Mouse (Mus musculus) heart, embryonic 15.5 days (tissue): Measurements from ENCODE around the gene Gm43517. TPM values are rescaled to one million over a fixed set of nuclear protein-coding genes. Genes with fewer than 3 reads are reported as not detected.

Source experiments
- ATAC-seq: fragments of 200-750 bp; cut with Nextera tagmentation; replicated peaks from 2 replicates; pipeline ENCODE4 v1.8.0; 2017; ENCODE audit warnings: low read depth, moderate TSS enrichment; ENCODE audit not compliant: insufficient number of reproducible peaks, insufficient read depth, low FRiP score
- H3K27ac ChIP-seq: fragments of 300-500 bp; sonication (generic); 2 replicates; pipeline ENCODE4 v1.5.1; 2015; ENCODE audit warnings: mild to moderate bottlenecking, inconsistent platforms
- H3K27me3 ChIP-seq: fragments of 300-500 bp; sonication (generic); 2 replicates; pipeline ENCODE4 v1.6.1; 2015; ENCODE audit warnings: inconsistent platforms
- H3K36me3 ChIP-seq: fragments of 300-500 bp; sonication (generic); 2 replicates; pipeline ENCODE4 v1.6.1; 2015; ENCODE audit warnings: mild to moderate bottlenecking, inconsistent platforms
- H3K4me1 ChIP-seq: fragments of 300-500 bp; sonication (generic); replicated peaks from 2 replicates; pipeline ENCODE4 v1.6.1; 2015; ENCODE audit warnings: inconsistent platforms
- H3K4me2 ChIP-seq: fragments of 300-500 bp; sonication (generic); 2 replicates; pipeline ENCODE4 v1.6.1; 2015; ENCODE audit warnings: inconsistent platforms, mild to moderate bottlenecking, moderate library complexity
- H3K4me3 ChIP-seq: fragments of 300-500 bp; sonication (generic); 2 replicates; pipeline ENCODE4 v1.5.1; 2015; ENCODE audit warnings: mild to moderate bottlenecking, inconsistent platforms
- H3K9ac ChIP-seq: fragments of 300-500 bp; sonication (generic); 2 replicates; pipeline ENCODE4 v1.6.1; 2015; ENCODE audit warnings: mild to moderate bottlenecking, inconsistent platforms
- H3K9me3 ChIP-seq: fragments of 300-500 bp; sonication (generic); replicated peaks from 2 replicates; pipeline ENCODE4 v1.6.1; 2016; ENCODE audit warnings: inconsistent platforms
- WGBS: fragments of 180-500 bp; shearing (Covaris S2); methylation state at CpG from one replicate; pipeline ENCODE4 v1.1.7; 2015; ENCODE audit warnings: mixed read lengths; 5-methylcytosine and 5-hydroxymethylcytosine counted together
- polyA plus RNA-seq: library from polyadenylated mRNA; unstranded; fragments of >200 nt; fragmentation: Nextera tagmentation; extraction: Ambion mirVana; gene quantifications from 2 replicates; pipeline ENCODE4 v1.2.1, GENCODE M21; 2015

Gm43517 gene
- polyA plus RNA-seq, 1 experiment from 2014 or later: not detected

DNA sequence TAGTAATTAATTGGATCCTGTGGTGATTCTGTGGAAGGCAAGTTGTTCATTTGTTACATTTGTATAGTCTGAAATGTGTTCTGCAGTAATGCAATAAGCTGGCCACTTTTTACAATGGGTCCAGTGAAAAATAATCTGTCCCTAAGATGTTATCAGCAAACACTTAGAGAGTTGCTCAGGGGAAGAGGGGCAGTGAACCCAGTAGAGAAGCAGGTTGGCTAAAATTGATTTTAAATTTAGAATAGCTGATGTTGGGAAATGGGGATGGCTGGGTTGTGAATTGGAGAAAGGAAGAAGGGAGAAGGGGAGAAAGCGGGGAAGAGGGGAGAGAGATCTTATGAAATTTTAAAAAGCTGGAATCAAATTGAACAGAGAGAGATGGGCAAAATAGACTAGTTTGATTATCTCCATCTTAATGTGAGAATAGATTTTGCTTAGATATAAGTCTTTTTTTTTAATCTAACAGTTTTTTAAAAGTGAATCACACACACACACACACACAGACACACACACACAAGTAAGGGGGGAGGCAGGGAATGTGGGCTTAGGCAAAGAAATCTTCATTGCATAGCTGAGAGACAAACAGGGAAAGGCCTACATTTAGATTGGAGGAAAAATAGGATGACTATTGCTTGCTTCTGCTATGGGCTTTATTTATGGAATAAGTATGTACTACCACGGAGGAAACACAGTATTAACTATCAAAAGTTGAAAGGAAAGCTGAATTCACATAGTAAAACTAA lies 3.1 kb downstream of the Gm43517 start:
- peaks cover 19% of the 10 kb centered on the region for H3K4me1 ChIP-seq
- no peak overlapping the region for H3K4me3 ChIP-seq
- H3K9me3 ChIP-seq: peaks cover 6% of the 10 kb centered on the region; the same call in 1 of the 2 replicates
- peaks cover 84% of the 10 kb centered on the region for H3K27me3 ChIP-seq
- no peak overlapping the region for H3K27ac ChIP-seq
- 8% methylated on average over 2 of the region's 2 CpGs for WGBS
- no peaks in the 10 kb centered on the region for H3K36me3 ChIP-seq
- no peak overlapping the region for H3K4me2 ChIP-seq
- ATAC-seq: no peak
- H3K9ac ChIP-seq: no peak overlapping the region

- Histone ChIP-seq H3K4me1 (peaks cover 6% of the 10 kb centered on the region), H3K27me3 (peaks cover 82% of the 10 kb centered on the region), H3K4me2 (no peak overlapping the region), H3K9ac (no peak overlapping the region), H3K9me3 (peaks cover 6% of the 10 kb centered on the region; the same call in 1 of the 2 replicates), H3K27ac (no peak overlapping the region), H3K4me3 (no peak overlapping the region), H3K36me3 (no peaks in the 10 kb centered on the region)
- 4% methylated on average over 5 of the region's 5 CpGs for WGBS
- ATAC-seq: no peak
Observed at GRCm38 (mm10) chr12:49389666-49390065, 4.7 kb downstream of the Gm43517 start.

- Histone ChIP-seq H3K9me3 (peaks cover 2% of the 10 kb centered on the region; the same call in 1 of the 2 replicates), H3K36me3 (no peaks in the 10 kb centered on the region), H3K4me3 (no peak overlapping the region), H3K27ac (no peak overlapping the region), H3K4me2 (no peak overlapping the region), H3K4me1 (peaks cover 6% of the 10 kb centered on the region), H3K9ac (no peak overlapping the region), H3K27me3 (peaks cover 82% of the 10 kb centered on the region)
- ATAC-seq: no peak
- WGBS: 5% methylated on average over 13 of the region's 13 CpGs
Observed at GRCm38 (mm10) chr12:49390257-49390656, 5.3 kb downstream of the Gm43517 start.

GRCm38 (mm10) chr12:49390926-49391304 lies 5.9 kb downstream of the Gm43517 start:
- 2% methylated on average over 9 of the region's 9 CpGs for WGBS
- H3K9ac ChIP-seq: no peak overlapping the region
- peak overlapping the region; percentile 31 for H3K4me3 ChIP-seq
- peaks cover 80% of the 10 kb centered on the region for H3K27me3 ChIP-seq
- no peaks in the 10 kb centered on the region for H3K9me3 ChIP-seq
- peak overlapping the region; percentile 49; the same call in 1 of the 2 replicates for H3K4me2 ChIP-seq
- no peaks in the 10 kb centered on the region for H3K36me3 ChIP-seq
- ATAC-seq: no peak
- H3K27ac ChIP-seq: no peak overlapping the region
- H3K4me1 ChIP-seq: peaks cover 6% of the 10 kb centered on the region

GRCm38 (mm10) chr12:49391305-49392040 lies 6.5 kb downstream of the Gm43517 start:
- peak; percentile 58; the same call in 1 of the 2 replicates for ATAC-seq
- Histone ChIP-seq H3K4me2 (peak overlapping the region; percentile 49), H3K4me3 (peak overlapping the region; percentile 31), H3K9ac (no peak overlapping the region), H3K27ac (no peak overlapping the region), H3K27me3 (peaks cover 78% of the 10 kb centered on the region), H3K4me1 (peaks cover 6% of the 10 kb centered on the region), H3K9me3 (no peaks in the 10 kb centered on the region), H3K36me3 (no peaks in the 10 kb centered on the region)
- under 1% methylated on average over 42 of the region's 42 CpGs for WGBS

DNA sequence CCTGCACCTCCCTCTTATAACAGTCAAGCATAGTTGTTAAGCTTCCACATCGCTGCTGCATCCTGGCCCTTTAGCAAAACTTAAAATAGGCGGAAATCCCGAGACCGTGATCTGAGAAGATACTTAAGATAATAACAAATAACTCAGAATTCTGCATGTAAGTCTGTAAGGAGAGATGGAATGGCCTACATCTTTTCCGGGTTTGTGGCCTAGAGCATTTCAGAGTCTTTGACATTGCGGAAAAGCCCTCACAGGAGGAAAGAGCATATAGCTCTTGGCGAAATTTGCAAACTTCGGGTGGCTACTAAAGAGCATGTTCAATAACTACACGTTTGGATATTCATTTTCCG lies 7.0 kb downstream of the Gm43517 start:
- H3K27ac ChIP-seq: no peak overlapping the region
- H3K27me3 ChIP-seq: peaks cover 78% of the 10 kb centered on the region
- no peak overlapping the region for H3K9ac ChIP-seq
- peaks cover 6% of the 10 kb centered on the region for H3K4me1 ChIP-seq
- H3K36me3 ChIP-seq: no peaks in the 10 kb centered on the region
- peak overlapping the region; percentile 31 for H3K4me3 ChIP-seq
- ATAC-seq: no peak
- WGBS: 6% methylated on average over 10 of the region's 10 CpGs
- H3K9me3 ChIP-seq: no peaks in the 10 kb centered on the region
- peak overlapping the region; percentile 49; the same call in 1 of the 2 replicates for H3K4me2 ChIP-seq

DNA sequence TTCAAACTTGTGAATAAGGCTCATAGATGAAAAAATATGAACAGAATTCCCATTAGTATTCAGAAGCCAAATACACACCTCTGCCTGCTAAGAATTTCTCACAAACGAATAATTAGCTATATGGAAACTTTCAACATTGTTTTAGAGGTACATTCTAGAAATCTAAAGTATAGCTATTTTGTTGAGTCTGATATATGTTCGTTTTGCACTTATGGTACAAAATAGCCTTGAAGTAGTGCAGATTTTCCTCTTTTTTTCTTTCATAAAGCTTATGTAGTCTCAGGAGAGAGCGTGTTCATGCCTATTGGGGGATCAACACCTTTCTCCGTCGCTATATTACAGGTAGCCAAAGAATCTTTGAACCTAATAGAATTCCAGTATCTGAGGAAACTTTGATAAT lies 7.9 kb downstream of the Gm43517 start:
- Histone ChIP-seq H3K27me3 (peaks cover 83% of the 10 kb centered on the region), H3K36me3 (no peaks in the 10 kb centered on the region), H3K9me3 (no peaks in the 10 kb centered on the region), H3K9ac (no peak overlapping the region), H3K4me2 (no peak overlapping the region), H3K27ac (no peak overlapping the region), H3K4me1 (peaks cover 6% of the 10 kb centered on the region), H3K4me3 (no peak overlapping the region)
- no peak for ATAC-seq
- 8% methylated on average over 5 of the region's 5 CpGs for WGBS

GRCm38 (mm10) chr12:49393639-49394038 lies 8.7 kb downstream of the Gm43517 start:
- no peak overlapping the region for H3K9ac ChIP-seq
- no peak for ATAC-seq
- 19% methylated on average over 3 of the region's 3 CpGs for WGBS
- no peak overlapping the region for H3K4me3 ChIP-seq
- H3K4me2 ChIP-seq: no peak overlapping the region
- H3K9me3 ChIP-seq: no peaks in the 10 kb centered on the region
- H3K27me3 ChIP-seq: peaks cover 85% of the 10 kb centered on the region
- H3K27ac ChIP-seq: no peak overlapping the region
- H3K4me1 ChIP-seq: peaks cover 6% of the 10 kb centered on the region
- no peaks in the 10 kb centered on the region for H3K36me3 ChIP-seq

GRCm38 (mm10) chr12:49394181-49394580 lies 9.2 kb downstream of the Gm43517 start:
- Histone ChIP-seq H3K4me1 (peaks cover 6% of the 10 kb centered on the region), H3K4me2 (no peak overlapping the region), H3K4me3 (no peak overlapping the region), H3K27me3 (peaks cover 84% of the 10 kb centered on the region), H3K9ac (no peak overlapping the region), H3K9me3 (no peaks in the 10 kb centered on the region), H3K36me3 (no peaks in the 10 kb centered on the region), H3K27ac (no peak overlapping the region)
- 8% methylated on average over 1 of the region's 1 CpGs for WGBS
- no peak for ATAC-seq

DNA sequence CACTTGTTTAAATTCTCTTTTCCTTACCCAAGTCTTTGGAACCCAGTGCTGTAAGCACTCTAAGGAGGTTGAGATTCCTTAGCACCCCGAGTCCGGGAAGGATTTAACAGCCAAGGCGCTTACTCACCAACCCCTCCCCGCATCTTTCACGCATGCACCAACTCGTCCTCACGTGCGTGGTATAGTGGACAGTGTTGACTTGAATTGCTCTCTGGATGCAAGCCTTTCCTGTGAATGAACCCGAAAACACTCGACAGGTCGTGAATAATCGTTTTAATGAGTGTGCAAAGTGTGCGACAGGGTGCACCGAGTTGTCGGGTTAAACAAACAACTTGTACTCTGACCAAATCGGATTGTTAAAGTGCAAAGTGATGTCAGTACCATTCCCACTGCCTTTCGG lies 9.9 kb downstream of the Gm43517 start:
- Histone ChIP-seq H3K4me2 (no peak overlapping the region), H3K27me3 (peaks cover 83% of the 10 kb centered on the region), H3K9ac (no peak overlapping the region), H3K4me1 (peaks cover 6% of the 10 kb centered on the region), H3K27ac (no peak overlapping the region), H3K9me3 (no peaks in the 10 kb centered on the region), H3K36me3 (no peaks in the 10 kb centered on the region), H3K4me3 (no peak overlapping the region)
- no peak for ATAC-seq
- WGBS: 3% methylated on average over 17 of the region's 17 CpGs

DNA sequence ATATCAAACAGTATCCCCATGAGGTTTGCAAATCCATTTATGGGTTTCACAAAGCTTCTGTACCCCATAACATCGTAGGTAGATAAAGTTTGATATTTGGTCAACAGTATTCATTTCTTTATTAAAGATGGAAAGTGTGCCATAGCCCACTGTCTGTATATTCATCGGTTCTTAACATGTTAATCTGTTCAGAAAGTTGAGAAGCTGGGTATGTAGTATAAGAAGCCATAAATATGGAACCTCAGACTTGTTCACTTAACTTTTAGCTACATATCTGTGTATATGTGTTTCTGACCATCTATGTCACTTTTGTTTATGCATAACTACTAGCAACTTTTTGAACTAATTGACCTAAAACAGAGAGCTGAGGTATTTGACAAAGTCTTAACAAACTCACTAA lies 11.0 kb downstream of the Gm43517 start:
- peaks cover 83% of the 10 kb centered on the region for H3K27me3 ChIP-seq
- no peaks in the 10 kb centered on the region for H3K9me3 ChIP-seq
- H3K27ac ChIP-seq: no peak overlapping the region
- H3K4me1 ChIP-seq: peaks cover 6% of the 10 kb centered on the region
- 17% methylated on average over 2 of the region's 2 CpGs for WGBS
- no peak for ATAC-seq
- H3K4me3 ChIP-seq: no peak overlapping the region
- H3K4me2 ChIP-seq: no peak overlapping the region
- no peak overlapping the region for H3K9ac ChIP-seq
- no peaks in the 10 kb centered on the region for H3K36me3 ChIP-seq
